Mouse (Mus musculus): Measurements from ENCODE around the gene Bzw2. TPM values are rescaled to one million over a fixed set of nuclear protein-coding genes. Genes with fewer than 3 reads are reported as not detected.
A peak's percentile ranks its signal among the peaks of the same experiment; 100 is the strongest.

Gene Bzw2
- polyA plus RNA-seq, 1 experiment, result 101 TPM

GRCm38 (mm10) chr12:36164126-36164791 lies 6.4 kb upstream of the Bzw2 start:
- H3K79me3 ChIP-seq (ENCODE audit: low read depth), result peaks cover 4% of the 10 kb centered on the region

GRCm38 (mm10) chr12:36157304-36157637 lies 609 bp downstream of the Bzw2 start:
- TF ChIP-seq CTCF (IDR thresholded peaks at IDR 0.05; ENCODE audit: control insufficient read depth, insufficient read depth, insufficient read length), result no peak
- no peak for TF ChIP-seq USF1 (IDR thresholded peaks at IDR 0.05; ENCODE audit: low read depth)
- TF ChIP-seq FOSL1 (IDR thresholded peaks at IDR 0.05; ENCODE audit: insufficient read depth, low read length, poor library complexity, severe bottlenecking), result no peak
- no peak for TF ChIP-seq MAX (IDR thresholded peaks at IDR 0.05)
- TF ChIP-seq MYOG (IDR thresholded peaks at IDR 0.05; ENCODE audit: control insufficient read depth, extremely low read depth, insufficient read length), result no peak
- no peak for TF ChIP-seq CEBPB (IDR thresholded peaks at IDR 0.05; ENCODE audit: low read depth)
- no peak for TF ChIP-seq MYOD1 (IDR thresholded peaks at IDR 0.05; ENCODE audit: control insufficient read depth, insufficient read length, low read depth)
- Histone ChIP-seq H3K79me2 (ENCODE audit: control insufficient read depth, insufficient read depth) (peaks cover 69% of the 10 kb centered on the region), H3K4me3 (ENCODE audit: insufficient read depth, poor library complexity, severe bottlenecking) (peak overlapping the region; percentile 84), H3K27me3 (ENCODE audit: control insufficient read depth, insufficient read depth, insufficient read length) (no peaks in the 10 kb centered on the region), H3K79me3 (ENCODE audit: low read depth) (peaks cover 53% of the 10 kb centered on the region), H3ac (ENCODE audit: control insufficient read depth, insufficient read length, low read depth) (peak overlapping the region; percentile 63), H3K36me3 (ENCODE audit: control insufficient read depth, insufficient read depth) (no peaks in the 10 kb centered on the region)

More at GRCm38 (mm10) chr12:36164126-36164791, 6.4 kb upstream of the Bzw2 start:
- H3K27me3 ChIP-seq (ENCODE audit: control insufficient read depth, insufficient read depth, insufficient read length), result no peaks in the 10 kb centered on the region
- H3K79me2 ChIP-seq (ENCODE audit: control insufficient read depth, insufficient read depth), result peaks cover 11% of the 10 kb centered on the region
- TF ChIP-seq USF1 (IDR thresholded peaks at IDR 0.05; ENCODE audit: low read depth) (no peak), CEBPB (IDR thresholded peaks at IDR 0.05; ENCODE audit: low read depth) (no peak), CTCF (IDR thresholded peaks at IDR 0.05; ENCODE audit: control insufficient read depth, insufficient read depth, insufficient read length) (no peak), FOSL1 (IDR thresholded peaks at IDR 0.05; ENCODE audit: insufficient read depth, low read length, poor library complexity, severe bottlenecking) (no peak)
- H3ac ChIP-seq (ENCODE audit: control insufficient read depth, insufficient read length, low read depth), result no peak overlapping the region
- peaks cover 3% of the 10 kb centered on the region for H3K36me3 ChIP-seq (ENCODE audit: control insufficient read depth, insufficient read depth)
- no peak overlapping the region for H3K4me3 ChIP-seq (ENCODE audit: insufficient read depth, poor library complexity, severe bottlenecking)

- H3K36me3 ChIP-seq (ENCODE audit: control insufficient read depth, insufficient read depth), result no peaks in the 10 kb centered on the region
- H3K79me2 ChIP-seq (ENCODE audit: control insufficient read depth, insufficient read depth), result peaks cover 72% of the 10 kb centered on the region
- peaks cover 54% of the 10 kb centered on the region for H3K79me3 ChIP-seq (ENCODE audit: low read depth)
- peak within 1 kb of the TSS; percentile 92 for H3ac ChIP-seq (ENCODE audit: control insufficient read depth, insufficient read length, low read depth)
- H3K4me3 ChIP-seq (ENCODE audit: insufficient read depth, poor library complexity, severe bottlenecking), result peak within 1 kb of the TSS; percentile 84
- TF ChIP-seq USF1 (IDR thresholded peaks at IDR 0.05; ENCODE audit: low read depth) (no peak), MAX (IDR thresholded peaks at IDR 0.05) (peak; percentile 14)
- H3K27me3 ChIP-seq (ENCODE audit: control insufficient read depth, insufficient read depth, insufficient read length), result no peaks in the 10 kb centered on the region
These were observed 1.1 kb downstream of the Bzw2 start, which contains the start of gene Ankmy2 for GRCm38 (mm10) chr12:36156637-36157303. Gene Ankmy2, plus strand, starts transcription at chr12:36157114.

GRCm38 (mm10) chr12:36156101-36156636 lies 1.7 kb downstream of the Bzw2 start:
- Histone ChIP-seq H3K36me3 (ENCODE audit: control insufficient read depth, insufficient read depth) (no peaks in the 10 kb centered on the region), H3K79me2 (ENCODE audit: control insufficient read depth, insufficient read depth) (peaks cover 77% of the 10 kb centered on the region), H3ac (ENCODE audit: control insufficient read depth, insufficient read length, low read depth) (peak overlapping the region; percentile 92), H3K79me3 (ENCODE audit: low read depth) (peaks cover 57% of the 10 kb centered on the region), H3K27me3 (ENCODE audit: control insufficient read depth, insufficient read depth, insufficient read length) (no peaks in the 10 kb centered on the region), H3K4me3 (ENCODE audit: insufficient read depth, poor library complexity, severe bottlenecking) (peak overlapping the region; percentile 84)
- no peak for TF ChIP-seq CEBPB (IDR thresholded peaks at IDR 0.05; ENCODE audit: low read depth)
- no peak for TF ChIP-seq MYOD1 (IDR thresholded peaks at IDR 0.05; ENCODE audit: control insufficient read depth, insufficient read length, low read depth)
- no peak for TF ChIP-seq CTCF (IDR thresholded peaks at IDR 0.05; ENCODE audit: control insufficient read depth, insufficient read depth, insufficient read length)
- no peak for TF ChIP-seq FOSL1 (IDR thresholded peaks at IDR 0.05; ENCODE audit: insufficient read depth, low read length, poor library complexity, severe bottlenecking)
- TF ChIP-seq MAX (IDR thresholded peaks at IDR 0.05), result no peak
- no peak for TF ChIP-seq USF1 (IDR thresholded peaks at IDR 0.05; ENCODE audit: low read depth)
- no peak for TF ChIP-seq MYOG (IDR thresholded peaks at IDR 0.05; ENCODE audit: control insufficient read depth, extremely low read depth, insufficient read length)

GRCm38 (mm10) chr12:36155141-36155641 lies 2.7 kb downstream of the Bzw2 start:
- Histone ChIP-seq H3K4me3 (ENCODE audit: insufficient read depth, poor library complexity, severe bottlenecking) (peak overlapping the region; percentile 84), H3K79me3 (ENCODE audit: low read depth) (peaks cover 66% of the 10 kb centered on the region), H3ac (ENCODE audit: control insufficient read depth, insufficient read length, low read depth) (peak overlapping the region; percentile 24), H3K36me3 (ENCODE audit: control insufficient read depth, insufficient read depth) (no peaks in the 10 kb centered on the region), H3K27me3 (ENCODE audit: control insufficient read depth, insufficient read depth, insufficient read length) (no peaks in the 10 kb centered on the region), H3K79me2 (ENCODE audit: control insufficient read depth, insufficient read depth) (peaks cover 86% of the 10 kb centered on the region)
- TF ChIP-seq MYOG (IDR thresholded peaks at IDR 0.05; ENCODE audit: control insufficient read depth, extremely low read depth, insufficient read length) (no peak), CEBPB (IDR thresholded peaks at IDR 0.05; ENCODE audit: low read depth) (peak; percentile 72), USF1 (IDR thresholded peaks at IDR 0.05; ENCODE audit: low read depth) (peak; percentile 59)

- H3ac ChIP-seq (ENCODE audit: control insufficient read depth, insufficient read length, low read depth), result no peak overlapping the region
- H3K79me2 ChIP-seq (ENCODE audit: control insufficient read depth, insufficient read depth), result peaks cover 97% of the 10 kb centered on the region
- no peaks in the 10 kb centered on the region for H3K27me3 ChIP-seq (ENCODE audit: control insufficient read depth, insufficient read depth, insufficient read length)
- peaks cover 92% of the 10 kb centered on the region for H3K79me3 ChIP-seq (ENCODE audit: low read depth)
- H3K4me3 ChIP-seq (ENCODE audit: insufficient read depth, poor library complexity, severe bottlenecking), result no peak overlapping the region
- TF ChIP-seq MYOG (IDR thresholded peaks at IDR 0.05; ENCODE audit: control insufficient read depth, extremely low read depth, insufficient read length) (no peak), CEBPB (IDR thresholded peaks at IDR 0.05; ENCODE audit: low read depth) (no peak), MAX (IDR thresholded peaks at IDR 0.05) (no peak), CTCF (IDR thresholded peaks at IDR 0.05; ENCODE audit: control insufficient read depth, insufficient read depth, insufficient read length) (no peak), MYOD1 (IDR thresholded peaks at IDR 0.05; ENCODE audit: control insufficient read depth, insufficient read length, low read depth) (no peak), FOSL1 (IDR thresholded peaks at IDR 0.05; ENCODE audit: insufficient read depth, low read length, poor library complexity, severe bottlenecking) (no peak), USF1 (IDR thresholded peaks at IDR 0.05; ENCODE audit: low read depth) (no peak)
- H3K36me3 ChIP-seq (ENCODE audit: control insufficient read depth, insufficient read depth), result peaks cover 9% of the 10 kb centered on the region
These were observed 7.1 kb downstream of the Bzw2 start for GRCm38 (mm10) chr12:36150737-36151136.
